10 mouse cellular contexts compared by ENCODE assay signal in the genomic region with DNA sequence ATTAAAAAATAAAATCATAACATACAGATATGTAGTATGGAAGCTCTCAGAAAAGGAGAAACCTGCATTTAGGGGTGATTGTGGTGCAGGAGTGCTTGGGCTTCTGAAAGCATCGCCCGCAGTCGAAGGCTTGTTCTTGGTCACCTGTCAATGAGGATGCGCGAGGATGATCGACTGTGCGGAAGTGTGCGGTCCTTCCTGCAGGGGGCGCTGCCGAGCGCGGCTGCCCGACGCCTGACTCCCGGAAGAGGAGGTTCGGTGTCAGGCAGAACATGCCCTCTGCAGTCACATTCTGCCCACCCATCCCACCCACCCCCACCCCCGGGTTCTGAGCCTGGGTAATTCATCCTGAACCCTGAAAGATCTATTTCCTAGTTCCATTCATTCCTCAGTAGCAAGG.
DNase-seq lines count a peak whose midpoint lies in the region; ATAC-seq and TF ChIP-seq lines count a peak whose summit lies in the region.
"Had no signal": no experiment of that assay in that cellular context is flagged by ENCODE, and none has a peak within 500 bp of the region (broad histone marks: within the 10 kb centered on the region; RNA-seq: fewer than 3 reads in every experiment).

No protein-coding gene starts in this region.

- H3K9ac ChIP-seq in heart, adult 2 months (ENCODE audit: low read depth, low read length), result no peak overlapping the region
- no peak overlapping the region for H3K9ac ChIP-seq in neural tube, embryonic 15.5 days (replicated peaks)

- no peak for DNase-seq in heart, adult 2 months
- DNase-seq in heart, embryonic 10.5 days (ENCODE audit: low spot score), result no peak
- peak; percentile 37 for DNase-seq in neural tube, embryonic 10.5 days (ENCODE audit: extremely low spot score, low spot score)
- peak; percentile 53 for DNase-seq in limb, embryonic 10.5 days (ENCODE audit: low spot score)
- DNase-seq in thymus, postnatal 36 days, result peak; percentile 26 to 36
- DNase-seq in ovary, postnatal 10 days (ENCODE audit: low spot score), result no peak
- DNase-seq in frontal cortex, adult 2 months (ENCODE audit: extremely low spot score in 1 of 2, low spot score in 1 of 2), result no peak
- DNase-seq: cerebellum, postnatal 25 days; gastrocnemius, postnatal 14 days had no signal

- intact Hi-C loops in heart, adult 2 months (cut with DNase I), result no loop called here

- 25% methylated on average over 17 of the region's 17 CpGs for WGBS in heart, adult 2 months
- WGBS in heart, embryonic 10.5 days, result 25% methylated on average over 17 of the region's 17 CpGs
- 33% methylated on average over 17 of the region's 17 CpGs for WGBS in neural tube, embryonic 15.5 days
- 23% methylated on average over 17 of the region's 17 CpGs for WGBS in limb, embryonic 10.5 days

- no peaks in the 10 kb centered on the region for H3K79me2 ChIP-seq in heart, adult 2 months (replicated peaks; ENCODE audit: control insufficient read depth, insufficient read depth, low read length)

- no peaks in the 10 kb centered on the region for H3K9me3 ChIP-seq in heart, embryonic 10.5 days
- no peaks in the 10 kb centered on the region for H3K9me3 ChIP-seq in neural tube, embryonic 15.5 days (replicated peaks)
- no peaks in the 10 kb centered on the region for H3K9me3 ChIP-seq in limb, embryonic 10.5 days (replicated peaks)

- TF ChIP-seq POLR2A in heart, adult 2 months (IDR thresholded peaks at IDR 0.05; ENCODE audit: insufficient read depth, low read depth, low read length), result no peak

- no peak overlapping the region for H3K27ac ChIP-seq in heart, adult 2 months
- no peak overlapping the region for H3K27ac ChIP-seq in heart, embryonic 10.5 days
- no peak overlapping the region for H3K27ac ChIP-seq in neural tube, embryonic 15.5 days (replicated peaks)
- no peak overlapping the region for H3K27ac ChIP-seq in limb, embryonic 10.5 days

- no peak overlapping the region for H3K4me3 ChIP-seq in heart, adult 2 months
- H3K4me3 ChIP-seq in heart, embryonic 10.5 days, result no peak overlapping the region
- no peak overlapping the region for H3K4me3 ChIP-seq in neural tube, embryonic 15.5 days (replicated peaks)
- H3K4me3 ChIP-seq in limb, embryonic 10.5 days, result no peak overlapping the region

- TF ChIP-seq EP300 in heart, adult 2 months (IDR thresholded peaks at IDR 0.05; ENCODE audit: insufficient read depth, low read depth, low read length), result no peak

- H3K27me3 ChIP-seq in heart, adult 2 months (ENCODE audit: control insufficient read depth, insufficient read depth, low read length), result no peaks in the 10 kb centered on the region
- H3K27me3 ChIP-seq in heart, embryonic 10.5 days (ENCODE audit: insufficient read depth, poor library complexity, severe bottlenecking), result peaks cover 54% of the 10 kb centered on the region
- no peaks in the 10 kb centered on the region for H3K27me3 ChIP-seq in neural tube, embryonic 15.5 days (replicated peaks)
- H3K27me3 ChIP-seq in limb, embryonic 10.5 days (ENCODE audit: low read depth, poor library complexity, severe bottlenecking), result no peaks in the 10 kb centered on the region

- H3K4me1 ChIP-seq in heart, adult 2 months (ENCODE audit: control insufficient read depth, insufficient read depth, low read length), result no peaks in the 10 kb centered on the region
- peaks cover 5% of the 10 kb centered on the region; the same call in 1 of the 2 replicates for H3K4me1 ChIP-seq in heart, embryonic 10.5 days
- H3K4me1 ChIP-seq in neural tube, embryonic 15.5 days, result no peaks in the 10 kb centered on the region; the same call in 1 of the 2 replicates
- H3K4me1 ChIP-seq in limb, embryonic 10.5 days, result peaks cover 3% of the 10 kb centered on the region; the same call in 1 of the 2 replicates

- peak; percentile 41 for TF ChIP-seq CTCF in heart, adult 2 months (IDR thresholded peaks at IDR 0.05)

- H3K36me3 ChIP-seq in heart, adult 2 months (ENCODE audit: control insufficient read depth, insufficient read depth, low read length), result no peaks in the 10 kb centered on the region
- H3K36me3 ChIP-seq in heart, embryonic 10.5 days, result no peaks in the 10 kb centered on the region
- H3K36me3 ChIP-seq in neural tube, embryonic 15.5 days, result no peaks in the 10 kb centered on the region
- no peaks in the 10 kb centered on the region for H3K36me3 ChIP-seq in limb, embryonic 10.5 days

- ATAC-seq in neural tube, embryonic 15.5 days (ENCODE audit: low FRiP score), result no peak

- no peak overlapping the region for H3K4me2 ChIP-seq in neural tube, embryonic 15.5 days

Comparison
In these comparisons a context has a peak if more than half of its experiments do, and no peak if none do; other contexts are left out.
1. DNase-seq: peak in neural tube, embryonic 10.5 days (single experiment), limb, embryonic 10.5 days (single experiment) and thymus, postnatal 36 days (2 of 2); none in heart, adult 2 months (0 of 2), heart, embryonic 10.5 days (single experiment), ovary, postnatal 10 days (single experiment) and frontal cortex, adult 2 months (0 of 2).